Mouse (Mus musculus) gastrocnemius, postnatal 14 days (tissue): ENCODE measurements at regions not wholly inside any gene's neighbourhood (a gene's known extent, or its start where the extent isn't known, plus 50 kb on each side); places are given as distances from the start of the nearest gene placed in this dataset.

Source experiments
- DNase-seq: peaks from one replicate; pipeline ENCODE4 v3.0.0; 2021; ENCODE audit warnings: mixed read lengths
- intact Hi-C: fragments of 180-260 bp; cut with DNase I; formaldehyde crosslinking; loops from one replicate; pipeline ENCODE4 v1.15.1; 2025; ENCODE audit warnings: low total_unique reads

DNA sequence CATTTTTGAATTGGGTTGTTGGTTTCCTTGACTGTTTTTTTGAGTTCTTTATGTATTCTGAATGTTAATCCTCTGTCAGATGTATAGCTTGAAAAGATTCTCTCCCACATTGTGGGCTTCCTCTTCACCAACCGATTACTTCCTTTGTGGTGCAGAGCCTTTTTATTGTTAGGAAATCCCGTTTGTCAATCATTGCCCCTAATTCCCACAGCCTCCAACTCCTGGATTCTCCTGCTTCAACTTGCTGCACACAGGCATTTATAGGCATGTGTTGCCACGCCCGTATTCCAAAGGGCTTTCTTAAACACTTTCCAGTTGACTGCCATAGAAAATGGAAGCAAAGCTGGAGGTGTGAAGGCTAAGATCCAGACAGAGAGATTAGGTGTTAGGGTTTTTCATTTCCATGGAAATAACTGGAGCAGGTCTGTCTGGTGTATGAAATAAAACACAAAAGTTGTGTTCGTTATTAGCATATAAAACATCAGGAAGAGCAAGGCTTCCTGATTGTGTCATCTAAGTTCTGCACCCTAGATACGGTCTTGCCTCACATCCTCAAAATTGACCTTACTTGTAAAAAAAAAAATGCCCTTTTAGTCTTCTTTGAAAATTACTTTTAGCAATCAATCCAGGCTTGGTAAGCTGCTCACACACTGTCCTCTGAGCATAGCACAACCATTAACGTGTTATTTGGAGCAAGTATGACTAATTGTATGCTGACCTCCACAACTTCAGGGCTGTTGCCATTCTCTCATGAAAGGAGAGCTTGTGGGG, 87.7 kb upstream of the Tex13c2 start:
- no peak for DNase-seq

DNA sequence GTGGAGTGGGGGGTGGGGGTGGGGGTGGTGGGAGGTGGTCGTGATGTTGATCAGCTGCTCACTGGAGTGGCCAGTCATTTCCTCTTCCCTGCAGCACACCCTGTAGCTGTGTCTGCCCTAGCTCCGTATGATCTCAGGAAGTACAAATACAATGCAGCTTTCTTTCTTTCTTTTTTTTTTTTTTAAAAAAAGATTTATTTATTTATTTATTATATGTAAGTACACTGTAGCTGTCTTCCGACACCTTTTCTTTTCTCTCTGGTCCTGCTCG, 87.2 kb upstream of the Tex13c2 start:
- DNase-seq = no peak
- intact Hi-C loops = no loop called here

More for the DNA sequence above, 87.7 kb upstream of the Tex13c2 start:
- intact Hi-C loops = no loop called here

DNA sequence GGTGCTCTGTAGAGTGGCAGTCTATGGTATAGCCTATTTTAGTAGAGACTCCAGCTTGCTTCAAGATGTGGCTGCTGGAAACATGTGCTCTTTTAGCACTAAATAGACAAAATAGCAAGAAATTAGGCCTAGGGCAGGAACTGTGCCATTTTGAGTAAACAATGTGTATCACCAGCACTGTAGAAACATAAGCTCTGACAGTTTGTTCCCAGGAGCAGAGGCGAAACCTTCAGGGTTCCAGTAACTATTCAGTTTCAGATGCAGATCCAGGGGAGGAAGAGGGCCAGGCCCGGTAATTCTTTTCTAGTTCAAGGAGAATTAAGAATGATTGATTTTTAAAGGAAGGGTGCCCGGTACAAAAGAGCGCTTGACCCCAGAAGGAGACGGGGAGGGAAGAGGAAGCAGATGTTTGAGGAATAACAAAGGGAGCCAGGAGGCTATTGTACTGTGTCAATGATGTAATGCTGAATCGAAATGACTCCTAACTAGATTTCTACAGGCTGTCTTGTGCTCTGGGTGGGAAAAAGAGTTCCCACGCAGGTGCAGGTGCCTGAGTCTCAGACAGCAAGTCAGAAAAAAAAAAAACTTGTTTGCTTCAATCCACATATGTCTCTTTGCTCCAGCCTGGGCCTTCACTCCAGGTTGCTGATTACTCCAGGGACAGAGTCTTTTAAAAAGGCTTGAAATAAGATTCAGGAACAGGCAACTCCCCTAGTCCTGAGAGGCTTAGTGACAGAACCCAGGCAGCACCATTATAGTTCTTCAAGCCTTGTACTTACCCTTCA, 57.4 kb upstream of the Tex13c2 start:
- DNase-seq = no peak
- intact Hi-C loops = no loop called here
